Mouse (Mus musculus) left cerebral cortex, postnatal 25 days (tissue): ENCODE measurements around the gene Krt80. TPM values are rescaled to one million over a fixed set of nuclear protein-coding genes. Genes with fewer than 3 reads are reported as not detected.

Source experiments
- DNase-seq, 2 experiments: peaks; one replicate each; pipeline ENCODE4 v3.0.0; 2022; ENCODE audit warnings: low spot score in 2 of 2, mixed read lengths in 1 of 2
- intact Hi-C: fragments of 180-260 bp; cut with DNase I; formaldehyde crosslinking; loops from one replicate; pipeline ENCODE4 v1.15.1; 2025
- total RNA-seq, 2 experiments: library from RNA; stranded (reverse); gene quantifications; 2 replicates each; pipeline ENCODE4 v1.2.3; 2021

Gene Krt80
- total RNA-seq, 2 experiments from 2014 or later: 2.2 to 2.4 TPM

DNA sequence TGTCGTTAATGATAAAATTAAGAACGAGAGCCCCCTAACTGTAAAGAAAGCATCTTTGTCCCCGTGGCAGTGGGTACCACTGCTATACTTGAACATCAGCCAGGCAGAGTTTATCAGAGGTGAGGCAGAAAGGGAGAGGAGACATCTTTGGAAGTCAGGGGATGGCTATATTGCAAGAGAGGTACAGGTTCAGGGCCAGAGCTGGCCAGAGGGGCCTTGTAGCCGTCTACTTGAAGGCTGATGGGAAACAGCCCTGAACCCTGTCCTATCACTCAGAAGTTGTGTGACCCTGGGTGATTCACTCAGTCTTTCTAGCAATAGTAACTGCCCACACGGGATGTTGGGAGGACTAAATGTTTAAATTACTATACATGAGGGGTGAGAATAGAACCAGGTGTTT, 48.8 kb downstream of the Krt80 start:
- intact Hi-C loops: no loop called here
- DNase-seq: no peak

DNA sequence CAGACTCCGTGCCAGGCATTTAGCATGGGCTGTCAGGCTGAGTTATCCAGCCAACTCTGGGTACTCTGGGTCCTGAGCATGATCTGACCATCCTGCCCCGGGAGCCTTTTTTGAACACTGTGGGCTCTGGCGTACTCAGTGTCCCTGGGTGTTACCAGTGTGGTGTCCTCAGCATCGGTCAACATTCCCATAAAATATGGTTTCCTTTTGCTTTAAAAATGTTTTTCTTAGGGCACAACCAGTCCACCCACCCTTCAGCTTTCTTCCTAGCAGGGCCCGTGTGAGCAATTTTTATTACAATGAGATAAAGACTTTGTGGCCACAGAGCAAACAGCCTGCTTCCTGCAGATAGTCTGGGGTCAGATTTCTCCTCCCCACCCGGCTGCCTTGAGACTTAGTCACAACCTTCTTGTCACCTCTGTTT, 49.3 kb downstream of the Krt80 start:
- DNase-seq: no peak
- intact Hi-C loops: no loop called here

DNA sequence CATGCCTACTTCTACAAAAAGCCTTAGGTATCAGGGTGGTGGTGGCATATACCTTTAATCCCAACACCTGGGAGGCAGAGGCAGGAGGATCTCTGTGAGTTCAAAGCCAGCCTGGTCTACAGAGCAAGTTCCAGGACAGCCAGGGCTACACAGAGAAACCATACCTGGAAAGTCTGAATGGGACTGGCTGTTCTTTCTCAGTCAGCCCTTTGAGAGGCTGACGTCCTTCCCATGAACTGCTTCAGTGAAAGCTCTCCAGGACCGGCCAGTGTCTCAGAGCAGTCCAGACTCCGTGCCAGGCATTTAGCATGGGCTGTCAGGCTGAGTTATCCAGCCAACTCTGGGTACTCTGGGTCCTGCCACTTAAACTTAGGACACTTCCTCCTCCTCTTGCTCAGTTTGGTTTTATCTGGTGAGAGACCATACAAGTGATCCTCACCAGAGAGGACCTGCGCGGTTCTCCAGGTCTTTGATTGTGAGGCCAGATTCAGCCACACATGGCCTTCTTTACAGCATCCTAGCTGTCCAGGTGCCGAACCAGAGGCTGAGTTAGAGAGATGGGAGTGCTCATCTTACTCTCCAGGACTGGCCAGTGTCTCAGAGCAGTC, 49.8 kb downstream of the Krt80 start:
- no peak for DNase-seq
- intact Hi-C loops: no loop called here

DNA sequence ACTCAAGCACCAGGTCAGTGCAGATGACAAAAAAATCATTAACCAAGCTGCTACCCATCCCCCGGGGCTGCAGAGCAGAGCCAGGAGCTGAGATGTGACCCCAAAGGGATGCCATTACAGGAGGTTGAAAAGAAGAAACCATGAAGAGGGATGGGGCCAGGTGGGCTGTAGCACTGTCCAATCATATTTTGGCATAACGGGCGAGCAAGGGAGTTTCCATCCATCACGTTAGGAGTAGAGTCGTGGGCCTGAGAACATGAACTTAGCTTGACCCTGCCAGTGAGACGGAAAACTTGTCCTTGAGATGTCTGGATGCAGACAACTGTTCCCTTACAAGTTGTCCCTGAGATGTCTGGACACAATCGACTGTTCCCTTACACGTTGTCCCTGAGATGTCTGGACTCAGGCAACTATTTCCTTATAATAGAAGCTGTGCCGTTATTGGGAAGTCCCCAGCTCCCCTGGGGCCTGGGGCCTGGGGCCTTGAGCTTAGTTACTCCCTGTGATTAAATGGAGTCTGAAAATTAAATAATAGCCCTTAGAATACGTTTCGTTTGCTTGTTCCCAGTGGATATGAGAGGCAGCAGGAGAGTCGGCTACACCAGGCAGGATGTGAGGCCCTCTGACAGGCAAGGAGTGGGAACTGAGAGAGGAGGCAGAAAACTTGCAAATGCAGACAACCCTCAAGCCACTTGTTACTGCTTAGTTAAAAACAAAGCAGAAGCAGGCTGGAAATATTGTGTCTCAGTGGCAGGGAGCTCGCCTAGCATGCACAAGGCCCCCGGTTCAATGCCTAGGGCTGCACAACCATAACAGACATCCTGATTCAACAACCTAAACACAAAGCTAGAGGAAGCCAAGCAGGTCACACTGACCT, 50.8 kb downstream of the Krt80 start:
- intact Hi-C loops: no loop called here
- DNase-seq: no peak

DNA sequence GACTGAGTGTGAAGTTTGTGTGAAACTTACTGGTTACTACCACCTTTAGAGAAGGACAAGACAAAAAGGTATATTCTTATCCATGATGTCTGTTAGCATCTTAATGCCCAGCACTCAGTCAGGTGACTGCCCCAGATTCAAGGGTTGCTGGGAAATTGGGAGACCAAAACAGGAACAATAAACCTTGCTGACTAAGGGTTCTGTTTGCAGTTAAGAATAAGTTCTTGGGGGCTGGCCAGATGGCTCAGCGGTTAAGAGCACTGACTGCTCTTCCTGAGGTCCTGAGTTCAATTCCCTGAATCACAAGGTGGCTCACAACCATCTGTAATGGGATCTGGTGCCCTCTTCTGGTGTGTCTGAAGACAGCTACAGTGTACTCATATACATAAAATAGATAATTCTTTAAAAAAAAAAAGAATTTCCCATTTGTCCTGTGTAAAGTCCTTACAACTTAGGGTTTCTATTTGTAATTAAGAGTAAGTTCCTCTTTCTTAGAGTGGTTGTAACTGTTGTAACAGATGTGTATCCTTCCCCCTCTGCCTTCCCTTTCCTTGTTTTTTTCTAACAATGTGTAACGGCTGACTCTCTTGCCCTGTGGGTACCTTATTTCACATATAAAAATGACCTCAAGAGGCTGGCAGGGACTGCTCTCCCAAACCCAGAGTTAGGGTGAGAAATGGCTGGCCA, 52.0 kb downstream of the Krt80 start:
- intact Hi-C loops: no loop called here
- no peak for DNase-seq

DNA sequence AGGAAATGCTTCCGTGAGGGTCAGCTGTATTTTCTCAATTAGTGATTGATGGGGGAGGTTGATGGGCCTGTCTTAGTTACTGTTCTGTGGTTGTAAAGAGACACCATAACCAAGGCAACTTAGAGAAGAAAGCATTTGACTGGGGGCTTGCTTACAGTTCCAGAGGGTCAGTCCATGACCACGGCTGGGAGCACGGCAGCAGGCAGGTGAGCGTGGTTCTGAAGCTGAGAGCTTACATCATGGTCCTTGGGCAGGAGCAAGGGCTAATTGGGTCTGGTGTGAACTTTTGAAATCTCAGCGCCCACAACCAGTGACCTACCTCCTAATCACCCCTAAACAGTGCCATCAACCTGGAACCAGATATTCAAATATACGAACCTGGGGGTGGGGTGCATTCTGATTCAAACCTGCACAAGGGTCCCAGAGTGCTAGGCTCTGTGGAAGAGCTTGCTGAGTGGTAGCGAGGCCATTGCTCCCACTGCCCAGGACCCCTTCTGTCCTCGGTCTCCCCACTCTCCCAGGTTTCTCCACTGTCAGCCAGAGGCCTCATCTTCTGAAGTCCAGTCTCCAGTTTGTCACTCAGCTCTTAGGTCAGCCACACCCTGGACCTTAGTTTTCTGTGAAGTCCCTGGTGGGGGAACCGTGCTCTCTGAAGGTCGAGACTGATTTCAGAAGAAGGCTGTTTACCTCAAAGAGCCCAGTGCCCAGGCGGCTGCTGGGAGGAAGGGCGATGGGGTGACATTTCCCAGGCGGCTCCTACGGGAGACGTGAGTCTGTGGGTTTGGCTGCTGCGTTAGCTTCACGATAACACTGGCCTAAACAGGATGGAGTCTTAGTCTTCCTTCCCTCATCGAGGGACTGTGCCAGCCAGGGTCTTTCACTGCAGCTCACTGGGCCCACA, 52.8 kb downstream of the Krt80 start:
- no peak for DNase-seq
- intact Hi-C loops: no loop called here

DNA sequence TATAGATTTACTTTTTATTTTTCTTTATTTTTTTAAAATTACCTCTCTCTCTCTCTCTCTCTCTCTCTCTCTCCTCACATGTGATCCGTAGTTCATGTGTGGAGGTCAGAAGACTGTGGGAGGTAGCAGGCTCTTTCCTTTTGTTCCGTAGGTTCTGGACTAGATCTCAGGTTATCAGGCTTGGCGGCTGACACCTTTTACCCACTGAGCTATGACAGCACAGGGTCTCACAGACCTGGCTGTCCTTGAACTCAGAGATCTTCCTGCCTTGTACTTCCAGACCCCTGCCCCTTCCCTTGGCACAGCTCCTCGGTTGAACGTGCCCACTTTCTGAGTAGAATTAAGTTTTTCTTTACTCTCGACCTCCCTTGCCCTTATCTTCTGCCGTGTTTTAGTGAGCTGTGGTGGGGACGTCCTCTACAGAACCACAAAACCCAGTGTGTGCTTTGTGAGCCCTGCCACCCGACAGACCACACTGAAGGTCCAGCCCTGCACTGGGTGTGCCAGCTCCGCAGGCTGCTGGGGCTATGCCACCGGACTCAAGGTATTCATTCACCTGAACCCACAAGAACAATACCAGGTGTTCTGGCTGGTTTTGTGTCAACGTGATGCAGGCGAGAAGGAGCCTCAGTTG, 53.6 kb downstream of the Krt80 start:
- DNase-seq: no peak
- intact Hi-C loops: no loop called here

DNA sequence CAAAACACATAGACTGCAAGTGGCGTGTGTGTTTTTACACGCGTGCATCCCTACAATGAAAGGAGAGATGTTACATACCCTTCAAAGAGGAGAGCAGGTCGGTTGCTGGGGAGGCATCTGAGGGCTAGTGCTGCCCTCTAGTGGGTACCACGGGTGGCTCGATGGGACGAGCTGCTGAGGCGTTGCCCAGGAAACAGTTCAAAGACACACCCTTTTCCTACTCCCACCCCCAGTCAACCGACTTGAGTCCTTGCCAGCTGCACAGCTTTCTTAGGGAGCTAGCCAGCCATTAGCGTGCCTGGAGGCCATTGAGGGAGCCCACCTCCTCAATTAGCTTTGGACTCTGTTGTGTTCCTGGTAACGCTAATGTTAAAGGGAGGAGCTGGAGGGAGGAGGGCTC, 54.1 kb downstream of the Krt80 start:
- intact Hi-C loops: loop anchor here (2.0 kb wide), 1 partner anchor 31 kb away; the partner anchor contains the start of gene Atg101
- DNase-seq: peak; percentile 94 to 97

DNA sequence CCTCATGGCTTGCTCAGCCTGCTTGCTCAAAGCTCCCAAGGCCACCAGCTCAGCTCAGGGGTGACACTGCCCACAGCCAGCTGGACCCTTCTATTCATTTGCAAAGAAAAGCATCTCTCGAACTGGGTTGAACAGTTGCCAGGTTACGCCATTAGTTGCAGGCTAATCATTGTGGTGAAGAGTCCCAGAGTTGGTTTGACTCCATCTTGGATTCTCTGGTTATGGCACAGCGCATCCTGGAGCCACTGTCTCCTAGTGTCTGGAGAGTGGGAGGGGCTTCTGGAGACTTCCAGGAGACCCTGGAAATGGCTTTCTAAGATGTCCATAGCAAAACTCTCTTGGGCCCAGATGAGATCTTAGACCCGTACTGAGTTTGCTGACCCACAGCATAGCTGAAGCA, 54.6 kb downstream of the Krt80 start:
- intact Hi-C loops: loop anchor here (2.0 kb wide), 1 partner anchor 31 kb away; the partner anchor contains the start of gene Atg101
- no peak for DNase-seq

DNA sequence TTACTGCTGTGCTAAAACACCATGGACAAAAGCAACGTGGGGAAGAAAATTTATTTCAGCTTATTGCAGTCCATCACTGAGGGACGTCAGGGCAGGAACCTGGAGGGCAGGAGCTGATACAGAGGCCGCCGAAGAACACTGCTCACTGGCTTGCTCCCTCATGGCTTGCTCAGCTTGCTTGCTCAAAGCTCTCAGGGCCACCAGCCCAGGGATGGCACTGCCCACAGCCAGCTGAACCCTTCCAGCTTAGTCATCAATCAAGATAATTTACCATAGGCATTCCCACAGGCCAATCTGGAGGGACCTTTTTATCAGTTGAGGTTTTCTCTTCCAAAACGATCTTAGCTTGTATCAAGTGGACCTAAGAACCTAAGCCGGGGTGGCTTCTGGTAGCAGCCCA, 58.0 kb downstream of the Krt80 start:
- no peak for DNase-seq
- intact Hi-C loops: loop anchor here (5.0 kb wide), 1 partner anchor 90 kb away; the partner anchor contains the start of gene Grasp

DNA sequence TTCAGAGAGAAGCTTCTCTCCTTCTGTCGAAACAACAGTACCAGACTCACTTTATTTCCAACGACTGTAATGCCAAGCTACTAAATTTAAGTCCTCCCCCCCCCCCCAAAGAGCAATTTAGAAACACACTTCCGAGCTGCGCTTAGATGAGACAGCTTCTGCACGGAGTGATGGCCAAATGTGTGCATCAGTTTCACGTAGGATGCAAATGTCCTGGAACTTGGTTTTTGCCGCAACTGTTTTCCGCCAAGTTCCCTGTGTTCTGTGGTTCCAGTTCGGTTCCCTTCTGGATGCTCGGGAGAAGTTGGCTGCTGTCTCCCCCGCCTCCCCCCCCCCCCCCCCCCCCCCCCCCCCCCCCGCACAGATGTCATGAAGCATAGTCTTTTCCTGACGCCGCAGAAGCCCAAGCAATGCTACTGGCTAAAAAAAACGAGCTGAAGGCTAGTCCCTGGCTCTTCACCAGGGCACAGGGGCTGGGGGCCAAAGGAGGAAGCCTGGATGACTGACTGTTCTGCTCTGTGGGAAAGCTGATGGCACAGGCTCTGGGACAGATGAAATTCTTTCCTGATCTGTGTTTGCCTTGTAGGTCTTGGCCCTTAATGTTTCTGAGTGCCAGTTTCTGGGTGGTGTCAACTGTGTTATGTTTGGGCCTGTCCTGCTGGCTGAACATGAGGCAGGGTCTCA, 58.7 kb downstream of the Krt80 start:
- intact Hi-C loops: loop anchor here (2.0 to 5.0 kb wide), 2 partner anchors 72 to 89 kb away; partner anchors contain the start of gene Grasp
- DNase-seq: peak; percentile 47 to 85

DNA sequence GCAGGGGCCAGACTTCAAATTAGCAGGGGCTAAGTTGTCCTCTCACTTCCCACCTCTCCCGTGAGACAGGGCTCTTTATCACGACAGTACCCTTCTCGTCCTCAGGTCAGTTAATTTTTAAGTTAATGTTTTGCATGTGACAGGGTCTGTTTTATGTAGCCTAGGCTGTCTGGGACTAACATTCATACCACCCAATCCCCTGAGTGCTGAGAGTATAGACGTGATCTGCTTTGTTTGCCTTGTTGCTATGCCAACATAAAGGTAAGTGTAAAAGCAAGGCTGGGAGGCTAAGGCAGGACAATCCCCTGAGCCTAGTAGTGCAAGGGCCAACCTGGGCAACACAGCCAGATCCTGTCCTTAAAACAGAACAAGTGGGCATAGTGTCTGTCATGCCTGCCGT, 60.5 kb downstream of the Krt80 start:
- DNase-seq: no peak

DNA sequence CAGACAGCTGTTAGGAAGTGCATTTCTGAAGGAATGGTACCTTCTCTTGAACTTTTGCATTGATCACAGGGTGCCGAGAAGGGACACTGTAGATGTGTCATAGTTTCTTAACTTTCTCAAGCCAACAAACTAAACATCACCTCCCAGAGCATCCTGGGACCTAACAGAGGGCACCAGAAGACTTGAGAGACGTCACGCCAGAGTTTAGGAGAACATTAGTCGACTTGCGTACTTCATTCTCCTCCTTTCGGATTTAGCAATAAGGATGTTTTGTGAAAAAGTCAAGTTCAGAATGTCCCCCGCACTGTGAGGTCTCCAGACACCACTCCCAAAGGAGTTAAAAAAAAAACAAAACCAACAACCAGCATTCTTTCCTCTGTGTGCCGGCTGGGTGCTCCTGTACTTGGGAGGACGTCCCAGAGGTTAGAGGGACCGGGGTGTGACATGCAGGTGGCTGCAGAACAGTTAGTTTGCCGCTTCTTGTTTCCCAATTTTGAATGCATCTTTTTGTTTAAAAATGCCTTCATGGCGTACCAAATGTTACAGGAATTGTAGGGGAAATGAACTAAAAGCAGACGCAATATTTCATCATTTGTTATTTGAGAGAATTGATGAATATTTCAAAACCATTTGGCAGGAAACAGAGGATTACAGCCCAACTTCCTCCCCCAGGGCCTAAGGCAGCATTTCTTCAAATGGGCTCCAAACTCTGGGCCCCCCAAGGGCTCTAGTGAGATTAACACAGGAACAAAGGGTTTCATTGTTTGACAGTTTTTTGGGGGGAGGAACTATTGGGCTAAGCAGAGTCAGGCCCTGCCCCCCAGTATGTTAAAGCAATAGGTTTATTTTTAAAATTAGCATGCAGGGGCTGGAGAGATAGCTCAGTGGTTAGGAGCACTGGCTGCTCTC, 61.3 kb downstream of the Krt80 start:
- intact Hi-C loops: no loop called here
- no peak for DNase-seq

More for the DNA sequence above, 60.5 kb downstream of the Krt80 start:
- intact Hi-C loops: no loop called here

DNA sequence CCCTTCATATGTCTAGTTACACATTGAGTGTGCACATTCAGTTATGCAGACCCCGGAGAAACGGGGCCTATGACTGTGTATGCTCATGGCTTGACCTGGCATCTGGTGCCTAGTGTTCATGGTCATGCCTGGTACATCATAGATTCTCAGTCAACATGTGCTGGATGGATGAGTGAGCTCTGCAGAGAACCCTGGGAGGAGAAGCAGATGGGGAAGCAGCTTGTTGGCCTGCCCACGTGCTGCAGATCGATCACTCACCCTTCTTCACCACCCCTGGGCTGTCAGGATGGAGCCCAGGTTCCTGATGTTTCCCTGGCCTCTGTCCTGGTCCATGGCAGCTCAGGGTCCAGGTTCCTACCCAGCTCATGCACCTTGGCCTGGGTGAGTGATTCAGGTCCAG, 63.5 kb downstream of the Krt80 start:
- intact Hi-C loops: no loop called here
- DNase-seq: peak in 1 of 2 experiments; percentile 74

DNA sequence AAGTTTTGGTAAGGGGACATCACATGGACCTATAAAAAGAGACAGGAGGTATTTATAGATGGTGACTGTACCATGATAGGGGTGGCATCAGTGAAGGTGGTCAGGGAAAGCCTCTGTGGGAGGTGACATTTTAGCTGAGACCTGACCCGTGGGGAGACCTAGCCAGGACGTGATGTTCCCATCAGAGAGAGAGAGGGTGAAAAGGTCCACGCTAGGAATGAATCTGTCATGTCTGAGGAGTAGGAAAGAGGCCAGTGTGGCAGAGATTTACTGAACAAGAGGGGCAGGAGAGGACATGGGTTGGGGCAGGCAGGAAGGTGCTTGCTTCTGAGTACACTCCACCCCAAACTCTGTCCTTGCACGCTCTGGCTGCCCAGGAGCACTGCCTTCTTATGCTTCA, 66.1 kb downstream of the Krt80 start:
- DNase-seq: no peak
- intact Hi-C loops: no loop called here

DNA sequence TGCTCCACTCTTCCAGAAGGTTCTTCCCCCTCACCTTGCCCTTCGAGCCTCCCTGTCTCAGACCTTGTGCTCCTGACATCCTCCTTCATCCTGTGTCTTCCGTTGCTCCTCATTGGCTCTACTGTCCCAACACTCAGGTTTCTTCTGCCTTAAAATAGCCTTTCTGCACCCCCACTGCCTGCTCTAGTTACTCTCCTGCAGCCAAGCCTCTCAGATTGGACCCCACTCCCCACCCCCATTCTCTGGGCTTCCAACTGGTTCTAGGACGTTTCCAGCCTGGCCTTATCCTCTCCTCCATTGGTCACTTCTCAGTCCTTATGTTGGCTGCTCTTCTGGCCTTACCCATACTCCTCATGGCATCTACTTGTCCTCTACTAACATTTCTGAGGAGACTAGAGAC, 67.8 kb downstream of the Krt80 start:
- no peak for DNase-seq
- intact Hi-C loops: no loop called here

DNA sequence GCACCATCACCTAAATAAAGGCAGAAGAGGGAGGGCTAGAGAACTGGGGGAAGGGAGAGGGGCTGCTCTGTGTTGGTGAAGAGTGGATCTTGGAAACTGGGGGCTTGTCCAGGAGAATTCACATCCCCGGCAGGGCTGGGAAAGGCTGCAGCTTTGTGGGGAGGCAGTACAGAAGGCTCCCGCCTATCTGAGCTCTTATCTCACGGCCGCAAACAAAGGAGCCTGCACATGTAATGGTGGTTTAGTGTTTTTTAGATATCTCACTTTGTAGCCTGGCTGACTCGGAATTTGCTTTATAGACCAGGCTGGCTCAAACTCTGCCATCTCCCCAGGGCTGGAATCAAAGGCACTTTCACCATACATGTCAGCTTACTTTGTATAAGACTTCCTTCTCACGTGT, 69.8 kb downstream of the Krt80 start:
- no peak for DNase-seq
- intact Hi-C loops: no loop called here
